Mouse (Mus musculus) urinary bladder, postnatal 10 days (tissue): Measurements from ENCODE around the gene Gnb5.
"Not testable (repeated sequence)": the region's sequence is repeated elsewhere in the genome, so short reads cannot be mapped to it uniquely, and the experiment has no call there.

Experiments used
- DNase-seq: peaks from one replicate; pipeline ENCODE4 v3.0.0; 2022; ENCODE audit warnings: low spot score

The Gnb5 gene

GRCm38 (mm10) chr9:75362201-75362600 is 56.1 kb downstream of the Gnb5 start:
- no peak for DNase-seq

- no peak for DNase-seq
These were observed 56.9 kb downstream of the Gnb5 start for GRCm38 (mm10) chr9:75363001-75363400.

- DNase-seq = not testable (repeated sequence)
These were observed 57.6 kb downstream of the Gnb5 start for GRCm38 (mm10) chr9:75363702-75364101.

- no peak for DNase-seq
These were observed 59.1 kb downstream of the Gnb5 start for GRCm38 (mm10) chr9:75365195-75365594.

- no peak for DNase-seq
These were observed 60.1 kb downstream of the Gnb5 start for GRCm38 (mm10) chr9:75366191-75366590.

GRCm38 (mm10) chr9:75368779-75369178 is 62.7 kb downstream of the Gnb5 start:
- DNase-seq = no peak

- no peak for DNase-seq
These were observed 69.5 kb downstream of the Gnb5 start for GRCm38 (mm10) chr9:75375606-75376005.

- no peak for DNase-seq
These were observed 70.3 kb downstream of the Gnb5 start for GRCm38 (mm10) chr9:75376428-75376827.

GRCm38 (mm10) chr9:75378774-75379173 is 72.7 kb downstream of the Gnb5 start:
- DNase-seq = no peak

GRCm38 (mm10) chr9:75382825-75383224 is 76.7 kb downstream of the Gnb5 start:
- no peak for DNase-seq

GRCm38 (mm10) chr9:75383785-75384184 is 77.7 kb downstream of the Gnb5 start:
- DNase-seq = no peak

GRCm38 (mm10) chr9:75384337-75384962 is 78.4 kb downstream of the Gnb5 start:
- no peak for DNase-seq

- DNase-seq = no peak
These were observed 79.3 kb downstream of the Gnb5 start for GRCm38 (mm10) chr9:75385218-75385974.

- no peak for DNase-seq
These were observed 87.2 kb downstream of the Gnb5 start for GRCm38 (mm10) chr9:75393251-75393650.
